Mouse (Mus musculus) ES-Bruce4 (cell line): ENCODE results near the gene Trim60.

Source experiments
- CTCF ChIP-seq: IDR thresholded peaks from one replicate; pipeline ENCODE4 v1.8.1; 2011; ENCODE audit warnings: low read depth, low read length
- POLR2A ChIP-seq: IDR thresholded peaks from one replicate; pipeline ENCODE4 v1.8.1; 2011; ENCODE audit warnings: low read length; ENCODE audit not compliant: insufficient read depth

DNA sequence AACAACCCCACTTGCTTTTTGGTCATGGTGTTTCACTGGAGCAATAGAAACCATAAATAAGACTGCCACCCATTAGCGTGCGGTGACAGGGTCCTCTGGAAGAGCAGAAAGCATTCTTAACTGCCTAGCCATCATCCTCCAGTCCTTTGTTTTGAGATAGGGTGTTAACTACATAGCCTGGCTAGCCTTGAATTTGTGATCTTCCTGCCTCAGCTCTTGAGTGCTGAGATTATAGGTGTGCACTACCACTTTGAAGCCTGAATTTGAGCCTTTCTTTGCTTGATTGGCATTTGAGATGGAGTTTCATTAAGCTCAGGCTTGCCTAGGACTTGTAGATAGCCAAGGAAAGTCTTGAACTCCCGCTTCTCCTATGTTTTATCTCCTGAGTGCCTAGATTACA is 35.2 kb upstream of the Trim60 start:
- TF ChIP-seq POLR2A (no peak), CTCF (no peak)
